Mouse (Mus musculus) layer of hippocampus, adult 18-20 months (tissue): ENCODE results near the gene Dcst2. TPM values are rescaled to one million over a fixed set of nuclear protein-coding genes. Genes with fewer than 3 reads are reported as not detected.

Source experiments
- DNase-seq, 2 experiments: peaks; one replicate each; pipeline ENCODE4 v3.0.0; 2022; ENCODE audit warnings: low spot score in 2 of 2
- total RNA-seq, 2 experiments: library from RNA; stranded (reverse); gene quantifications; 2 replicates each; pipeline ENCODE4 v1.2.3; 2021

The Dcst2 gene
- total RNA-seq, 2 experiments from 2014 or later, result 0.22 to 0.41 TPM

- DNase-seq, result no peak
Observed at GRCm38 (mm10) chr3:89408448-89408847, 46.7 kb downstream of the Dcst2 start.

GRCm38 (mm10) chr3:89409701-89410100, 47.9 kb downstream of the Dcst2 start:
- DNase-seq, result no peak

GRCm38 (mm10) chr3:89410864-89411263, 49.1 kb downstream of the Dcst2 start:
- DNase-seq, result no peak

- DNase-seq, result peak; percentile 98 to 100
Observed at GRCm38 (mm10) chr3:89411490-89412393, 50.0 kb downstream of the Dcst2 start, which contains the start of gene Flad1. Gene Flad1 (minus strand): TSS chr3:89411870.

- DNase-seq, result no peak
Observed at GRCm38 (mm10) chr3:89416158-89416557, 54.4 kb downstream of the Dcst2 start.

- no peak for DNase-seq
Observed at GRCm38 (mm10) chr3:89417131-89417530, 55.4 kb downstream of the Dcst2 start.

- no peak for DNase-seq
Observed at GRCm38 (mm10) chr3:89417840-89418169, 56.0 kb downstream of the Dcst2 start.

GRCm38 (mm10) chr3:89418170-89418860, 56.5 kb downstream of the Dcst2 start, which contains the start of the genes Cks1b and Shc1:
Gene Cks1b (minus strand): TSS chr3:89418383.
Gene Shc1 (plus strand): TSS chr3:89418443.
- DNase-seq, result peak; percentile 92 to 96

GRCm38 (mm10) chr3:89418861-89419250, 57.1 kb downstream of the Dcst2 start:
- peak in 1 of 2 experiments; percentile 56 for DNase-seq

- no peak for DNase-seq
Observed at GRCm38 (mm10) chr3:89419571-89419970, 57.8 kb downstream of the Dcst2 start.

- no peak for DNase-seq
Observed at GRCm38 (mm10) chr3:89419981-89420380, 58.2 kb downstream of the Dcst2 start.

GRCm38 (mm10) chr3:89420421-89420820, 58.6 kb downstream of the Dcst2 start:
- no peak for DNase-seq

GRCm38 (mm10) chr3:89421002-89421774, 59.4 kb downstream of the Dcst2 start:
- DNase-seq, result peak; percentile 65 to 69

- DNase-seq, result no peak
Observed at GRCm38 (mm10) chr3:89421810-89422473, 60.2 kb downstream of the Dcst2 start.

GRCm38 (mm10) chr3:89422556-89423205, 60.9 kb downstream of the Dcst2 start:
- DNase-seq, result no peak

- no peak for DNase-seq
Observed at GRCm38 (mm10) chr3:89424416-89425140, 62.8 kb downstream of the Dcst2 start.

GRCm38 (mm10) chr3:89425141-89425525, 63.4 kb downstream of the Dcst2 start:
- no peak for DNase-seq

- DNase-seq, result no peak
Observed at GRCm38 (mm10) chr3:89425876-89426275, 64.1 kb downstream of the Dcst2 start.
